Mouse (Mus musculus) stomach, postnatal 0 days (tissue): ENCODE data around the gene Ugt1a8. TPM values are rescaled to one million over a fixed set of nuclear protein-coding genes. Genes with fewer than 3 reads are reported as not detected.

ENCODE experiments used
- ATAC-seq: fragments of 200-750 bp; cut with Nextera tagmentation; 2 replicates; pipeline ENCODE4 v1.8.0; 2017; ENCODE audit not compliant: low FRiP score, low TSS enrichment
- DNase-seq: peaks from one replicate; pipeline ENCODE4 v3.0.0-alpha.2; 2016; ENCODE audit warnings: low spot score
- H3K27ac ChIP-seq: fragments of 300-500 bp; sonication (generic); replicated peaks from 2 replicates; pipeline ENCODE4 v1.5.1; 2014; ENCODE audit warnings: mild to moderate bottlenecking, control low read depth
- H3K27me3 ChIP-seq: fragments of 300-500 bp; sonication (generic); 2 replicates; pipeline ENCODE4 v1.6.1; 2014; ENCODE audit warnings: low read length; ENCODE audit not compliant: control insufficient read depth, insufficient read depth
- H3K36me3 ChIP-seq: fragments of 300-500 bp; sonication (generic); 2 replicates; pipeline ENCODE4 v1.6.1; 2014; ENCODE audit warnings: low read length, mixed read lengths; ENCODE audit not compliant: control insufficient read depth, insufficient read depth
- H3K4me1 ChIP-seq: fragments of 300-500 bp; sonication (generic); replicated peaks from 2 replicates; pipeline ENCODE4 v1.6.1; 2014; ENCODE audit warnings: antibody characterized with exemption; ENCODE audit not compliant: control insufficient read depth, insufficient read depth
- H3K4me2 ChIP-seq: fragments of 300-500 bp; sonication (generic); replicated peaks from 2 replicates; pipeline ENCODE4 v1.6.1; 2014; ENCODE audit warnings: low read depth, mild to moderate bottlenecking, control low read depth, moderate library complexity
- H3K4me3 ChIP-seq: fragments of 300-500 bp; sonication (generic); 2 replicates; pipeline ENCODE4 v1.5.1; 2014; ENCODE audit warnings: low read depth, low read length, control low read depth
- H3K9ac ChIP-seq: fragments of 300-500 bp; sonication (generic); 2 replicates; pipeline ENCODE4 v1.6.1; 2014; ENCODE audit warnings: mild to moderate bottlenecking, low read length, control low read depth, mixed read lengths
- H3K9me3 ChIP-seq: fragments of 300-500 bp; sonication (generic); 2 replicates; pipeline ENCODE4 v1.6.1; 2016; ENCODE audit warnings: low read length; ENCODE audit not compliant: control insufficient read depth
- CTCF ChIP-seq: IDR thresholded peaks from 2 replicates; pipeline ENCODE4 v1.5.1; 2016; ENCODE audit warnings: antibody characterized with exemption, low read depth, mild to moderate bottlenecking, moderate library complexity
- EP300 ChIP-seq: optimal IDR thresholded peaks from 2 replicates; pipeline ENCODE3; 2016; ENCODE audit warnings: antibody characterized with exemption
- WGBS: fragments of 180-500 bp; shearing (Covaris S2); extraction: QIAGEN DNeasy Blood & Tissue Kit; methylation state at CpG from one replicate; pipeline ENCODE4 v1.1.7; 2014; 5-methylcytosine and 5-hydroxymethylcytosine counted together
- polyA plus RNA-seq: library from polyadenylated mRNA; unstranded; fragments of >200 nt; fragmentation: Nextera tagmentation; extraction: Ambion mirVana; gene quantifications from 2 replicates; pipeline ENCODE4 v1.2.1, GENCODE M21; 2015

Ugt1a8 gene
- polyA plus RNA-seq, 1 experiment from 2014 or later = not detected

DNA sequence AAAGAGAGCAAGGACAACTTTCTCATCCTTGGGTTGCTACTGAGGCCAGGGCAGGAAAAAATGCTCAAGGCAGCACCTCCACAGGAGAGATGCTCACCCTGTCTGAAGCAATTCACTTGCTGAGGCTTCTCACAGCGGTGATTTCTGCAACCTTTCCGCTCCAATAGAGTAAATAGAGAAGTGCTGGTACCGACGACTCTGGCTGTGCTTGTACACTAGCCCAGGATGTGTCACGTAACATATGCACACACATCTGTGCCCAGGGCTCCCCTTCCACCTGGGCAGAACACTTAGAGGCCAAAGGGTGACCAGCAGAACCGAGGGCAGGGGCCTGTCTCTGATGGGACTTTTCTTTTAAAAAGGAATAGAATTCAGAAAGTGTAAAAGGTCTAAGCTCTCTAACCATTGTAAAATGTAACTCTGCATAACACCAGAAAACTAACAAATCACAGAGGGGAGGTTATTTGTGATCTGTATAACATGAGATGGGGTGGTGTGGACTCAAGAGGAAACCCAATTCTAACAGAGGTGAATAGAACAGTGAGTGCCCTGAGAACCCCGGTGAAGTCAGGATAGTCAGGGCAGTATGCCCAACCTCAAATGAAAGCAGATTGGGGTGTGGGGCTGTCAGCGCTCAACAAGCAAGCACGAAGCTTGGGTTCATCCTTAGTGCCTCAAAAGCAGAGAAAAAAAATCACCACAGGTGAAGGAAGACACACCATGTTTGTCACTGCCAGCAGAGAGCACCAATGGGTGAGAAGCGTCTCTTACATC is 173.2 kb downstream of the Ugt1a8 start:
- Histone ChIP-seq H3K36me3 (peaks cover 62% of the 10 kb centered on the region), H3K4me1 (peaks cover 21% of the 10 kb centered on the region), H3K4me2 (no peak overlapping the region), H3K4me3 (no peak overlapping the region), H3K9me3 (peaks cover 9% of the 10 kb centered on the region), H3K9ac (no peak overlapping the region; the same call in 1 of the 2 replicates), H3K27ac (no peak overlapping the region), H3K27me3 (no peaks in the 10 kb centered on the region)
- no peak for DNase-seq
- whole genome bisulfite sequencing = 78% methylated on average over 10 of the region's 10 CpGs
- no peak for TF ChIP-seq CTCF
- no peak for ATAC-seq

DNA sequence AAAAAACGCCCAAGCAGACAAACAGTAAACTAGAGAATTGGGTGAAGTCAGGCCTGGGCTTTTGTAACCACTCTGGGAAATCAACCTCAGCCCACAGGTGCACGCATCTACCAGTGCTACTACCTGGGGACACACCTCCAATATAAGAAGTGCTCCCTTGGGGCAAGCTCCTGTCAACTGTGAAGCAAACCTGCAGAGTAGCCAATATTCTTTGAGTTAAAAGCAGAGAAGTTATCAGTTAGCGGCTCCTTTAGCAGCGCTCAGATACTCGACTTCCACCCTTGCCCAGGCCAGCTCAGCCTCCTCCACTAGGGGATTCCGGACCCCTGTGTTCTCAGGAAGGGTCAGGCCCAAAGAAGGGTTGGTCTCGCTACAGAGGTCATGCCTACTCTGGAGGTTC is 174.1 kb downstream of the Ugt1a8 start:
- WGBS = 79% methylated on average over 7 of the region's 7 CpGs

DNA sequence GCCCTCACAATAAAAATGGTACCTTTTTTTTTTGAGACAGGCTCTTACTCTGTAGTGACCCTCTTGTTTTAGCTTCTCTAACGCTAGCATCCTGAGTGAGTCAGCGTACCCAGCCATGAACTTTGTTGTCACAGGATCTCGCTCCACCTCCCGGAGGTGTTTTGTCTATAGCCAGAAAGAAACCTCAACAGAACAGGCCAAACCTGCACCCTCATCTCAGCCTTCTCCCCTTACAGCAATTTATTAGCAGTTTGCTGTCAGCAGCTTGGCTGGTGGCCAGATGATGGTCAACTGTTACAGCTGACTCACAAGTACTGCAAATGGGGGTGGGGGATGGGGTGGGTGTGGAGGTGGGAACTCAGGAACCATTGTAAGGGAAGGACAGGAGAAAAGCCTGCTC is 174.6 kb downstream of the Ugt1a8 start:
- TF ChIP-seq EP300 (no peak), CTCF (0 out of 2 replicates have a peak, but pooled peaks have one; percentile 13)
- Histone ChIP-seq H3K4me3 (no peak overlapping the region), H3K9ac (no peak overlapping the region), H3K27me3 (no peaks in the 10 kb centered on the region), H3K4me2 (no peak overlapping the region), H3K9me3 (no peaks in the 10 kb centered on the region), H3K27ac (peak overlapping the region; percentile 31; the same call in 1 of the 2 replicates), H3K4me1 (peaks cover 19% of the 10 kb centered on the region), H3K36me3 (peaks cover 77% of the 10 kb centered on the region)
- peak; percentile 86 for DNase-seq
- ATAC-seq = peak; percentile 53
- 43% methylated on average over 4 of the region's 4 CpGs for WGBS

More for the DNA sequence above, 174.1 kb downstream of the Ugt1a8 start:
- TF ChIP-seq EP300 (no peak), CTCF (no peak)
- ATAC-seq = no peak
- H3K4me2 ChIP-seq = no peak overlapping the region
- no peak overlapping the region for H3K9ac ChIP-seq
- DNase-seq = no peak
- peak overlapping the region; percentile 31 for H3K27ac ChIP-seq
- peaks cover 19% of the 10 kb centered on the region for H3K4me1 ChIP-seq
- H3K36me3 ChIP-seq = peaks cover 71% of the 10 kb centered on the region
- H3K27me3 ChIP-seq = no peaks in the 10 kb centered on the region
- no peak overlapping the region for H3K4me3 ChIP-seq
- peaks cover 4% of the 10 kb centered on the region; the same call in 1 of the 2 replicates for H3K9me3 ChIP-seq

DNA sequence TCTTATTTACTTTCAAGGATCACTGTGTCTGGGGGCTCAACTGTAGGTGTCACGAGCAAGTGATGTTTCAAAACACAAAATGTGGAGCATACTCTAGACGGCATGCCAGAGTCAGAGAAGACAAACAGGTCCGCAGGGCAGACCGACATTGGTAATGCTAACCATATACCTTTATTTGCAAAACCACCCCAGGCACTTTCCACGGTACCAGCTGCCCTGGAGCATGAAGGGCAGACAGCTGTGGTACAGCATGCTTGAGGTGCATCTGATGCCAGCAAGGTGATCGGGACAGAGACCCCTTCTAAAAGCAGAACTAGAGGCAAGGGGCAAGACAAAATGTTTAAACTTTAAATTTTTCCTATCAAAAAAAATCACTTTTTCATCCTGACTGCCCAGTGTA is 175.3 kb downstream of the Ugt1a8 start:
- H3K27me3 ChIP-seq = no peaks in the 10 kb centered on the region
- 65% methylated on average over 6 of the region's 6 CpGs for WGBS
- no peak overlapping the region for H3K4me3 ChIP-seq
- H3K36me3 ChIP-seq = peaks cover 84% of the 10 kb centered on the region
- TF ChIP-seq EP300 = no peak
- TF ChIP-seq CTCF = no peak
- peaks cover 19% of the 10 kb centered on the region for H3K4me1 ChIP-seq
- ATAC-seq (no peak), DNase-seq (no peak)
- H3K9me3 ChIP-seq = no peaks in the 10 kb centered on the region
- H3K4me2 ChIP-seq = no peak overlapping the region
- H3K27ac ChIP-seq = peak overlapping the region; percentile 9
- H3K9ac ChIP-seq = 0 out of 2 replicates have a peak overlapping the region, but pooled peaks have one; percentile 0

DNA sequence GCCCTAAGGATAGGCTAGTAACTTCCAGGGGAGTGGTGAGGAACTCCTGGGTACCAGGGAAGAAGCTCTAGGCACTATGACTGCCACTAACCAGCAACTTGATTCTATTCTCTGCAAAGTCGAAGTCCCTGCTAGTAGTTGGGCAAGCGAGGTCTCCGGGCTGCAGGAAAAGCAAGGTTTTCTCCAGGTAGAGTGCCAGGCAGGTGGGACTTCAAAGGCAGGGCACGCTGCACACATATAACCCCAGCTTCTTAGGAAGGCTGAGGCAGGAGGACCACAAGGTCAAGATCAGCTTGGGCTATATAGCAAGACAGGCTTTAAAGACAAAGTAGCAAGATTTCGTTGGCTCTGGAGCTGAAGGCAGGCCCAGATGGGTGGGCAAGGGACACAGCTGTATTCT is 176.2 kb downstream of the Ugt1a8 start:
- no peak overlapping the region for H3K4me3 ChIP-seq
- WGBS = 90% methylated on average over 5 of the region's 5 CpGs
- H3K4me2 ChIP-seq = no peak overlapping the region
- no peaks in the 10 kb centered on the region for H3K27me3 ChIP-seq
- TF ChIP-seq EP300 (no peak), CTCF (no peak)
- no peaks in the 10 kb centered on the region for H3K9me3 ChIP-seq
- peaks cover 92% of the 10 kb centered on the region for H3K36me3 ChIP-seq
- DNase-seq = no peak
- no peak overlapping the region for H3K27ac ChIP-seq
- H3K4me1 ChIP-seq = peaks cover 19% of the 10 kb centered on the region
- no peak for ATAC-seq
- no peak overlapping the region for H3K9ac ChIP-seq

DNA sequence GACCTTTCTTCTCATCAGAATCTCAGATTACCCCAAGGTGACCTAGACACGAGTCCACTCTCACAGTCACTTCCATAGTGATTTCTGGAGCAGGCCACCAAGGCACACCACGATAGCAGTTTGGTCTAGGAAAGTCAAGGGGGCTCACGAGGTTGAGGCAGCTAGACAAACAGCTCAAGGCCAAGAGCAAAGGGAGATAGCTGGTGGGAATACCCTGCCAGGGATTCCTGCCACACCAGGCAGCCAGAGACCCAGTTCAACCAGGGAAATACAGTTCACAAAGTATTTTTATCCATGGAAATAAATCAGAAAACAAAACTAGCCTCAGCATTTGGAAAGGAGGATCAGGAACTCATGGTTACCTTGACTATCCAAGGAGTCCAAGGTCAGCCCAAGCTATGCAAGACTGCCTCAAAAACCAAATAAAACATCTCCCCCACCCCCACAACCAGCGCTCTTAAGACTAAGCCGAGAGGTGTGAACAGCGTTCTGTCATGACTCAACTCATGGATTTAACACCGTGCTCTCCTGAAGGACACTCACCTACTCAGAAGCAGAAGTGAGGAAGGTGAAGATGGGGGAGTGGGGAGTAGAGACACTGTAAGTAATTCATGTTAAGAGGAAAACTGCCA is 176.7 kb downstream of the Ugt1a8 start:
- H3K36me3 ChIP-seq = peaks cover 98% of the 10 kb centered on the region
- no peak overlapping the region for H3K4me3 ChIP-seq
- no peak overlapping the region for H3K9ac ChIP-seq
- H3K27me3 ChIP-seq = no peaks in the 10 kb centered on the region
- H3K27ac ChIP-seq = no peak overlapping the region
- TF ChIP-seq CTCF (no peak), EP300 (no peak)
- peaks cover 19% of the 10 kb centered on the region for H3K4me1 ChIP-seq
- no peaks in the 10 kb centered on the region for H3K9me3 ChIP-seq
- ATAC-seq (no peak), DNase-seq (no peak)
- WGBS = 81% methylated on average over 7 of the region's 7 CpGs
- no peak overlapping the region for H3K4me2 ChIP-seq
